Mouse (Mus musculus) myocyte (in vitro differentiated cells): ENCODE measurements around the gene Agap3. TPM values are rescaled to one million over a fixed set of nuclear protein-coding genes. Genes with fewer than 3 reads are reported as not detected.

Experiments used
- H3K27me3 ChIP-seq: one replicate; pipeline ENCODE4 v1.6.1; 2011; ENCODE audit not compliant: control insufficient read depth, insufficient read depth, insufficient read length
- H3K36me3 ChIP-seq: one replicate; pipeline ENCODE4 v1.6.1; 2011; ENCODE audit not compliant: control insufficient read depth, insufficient read depth
- H3K4me2 ChIP-seq: one replicate; pipeline ENCODE4 v1.6.1; 2011; ENCODE audit warnings: low read depth, control low read depth
- H3K4me3 ChIP-seq: one replicate; pipeline ENCODE4 v1.5.1; 2011; ENCODE audit warnings: mild to moderate bottlenecking, control low read depth, moderate library complexity
- H3K79me2 ChIP-seq: one replicate; pipeline ENCODE4 v1.6.1; 2011; ENCODE audit not compliant: control insufficient read depth, insufficient read depth
- H3ac ChIP-seq: one replicate; pipeline ENCODE4 v1.6.1; 2011; ENCODE audit not compliant: control insufficient read depth, insufficient read length
- CEBPB ChIP-seq: IDR thresholded peaks from 2 replicates; pipeline ENCODE4 v1.6.1; 2011; ENCODE audit warnings: mild to moderate bottlenecking, moderate library complexity; ENCODE audit not compliant: poor library complexity, insufficient read depth, severe bottlenecking
- E2F4 ChIP-seq: IDR thresholded peaks from one replicate; pipeline ENCODE4 v1.6.1; 2011; ENCODE audit warnings: mild to moderate bottlenecking, control low read depth, moderate library complexity; ENCODE audit not compliant: insufficient read depth
- MAX ChIP-seq: IDR thresholded peaks from one replicate; pipeline ENCODE4 v1.6.1; 2011; ENCODE audit warnings: low read depth, mild to moderate bottlenecking, control low read depth
- MYOD1 ChIP-seq, 3 experiments: IDR thresholded peaks; one replicate each; pipeline ENCODE4 v1.6.1; 2011; ENCODE audit warnings: control low read depth in 2 of 3, low read depth in 2 of 3, mild to moderate bottlenecking in 2 of 3, moderate library complexity in 1 of 3; ENCODE audit not compliant: insufficient read length in 2 of 3, control insufficient read depth in 1 of 3
- MYOG ChIP-seq, 3 experiments: IDR thresholded peaks; one replicate each; pipeline ENCODE4 v1.6.1; 2011; ENCODE audit warnings: control low read depth in 2 of 3, low read depth in 2 of 3, mild to moderate bottlenecking in 2 of 3; ENCODE audit not compliant: insufficient read length in 2 of 3, control insufficient read depth in 1 of 3, insufficient read depth in 1 of 3
- POLR2A ChIP-seq: IDR thresholded peaks from one replicate; pipeline ENCODE4 v1.6.1; 2011; ENCODE audit warnings: low read depth, mild to moderate bottlenecking, control low read depth, moderate library complexity; ENCODE audit not compliant: insufficient read length
- POLR2AphosphoS2 ChIP-seq: IDR thresholded peaks from one replicate; pipeline ENCODE4 v1.6.1; 2011; ENCODE audit warnings: low read depth, control low read depth; ENCODE audit not compliant: insufficient read length
- REST ChIP-seq: IDR thresholded peaks from one replicate; pipeline ENCODE4 v1.6.1; 2011; ENCODE audit warnings: mild to moderate bottlenecking, control low read depth, moderate library complexity; ENCODE audit not compliant: insufficient read depth, insufficient read length
- SRF ChIP-seq: IDR thresholded peaks from one replicate; pipeline ENCODE4 v1.6.1; 2011; ENCODE audit warnings: low read depth; ENCODE audit not compliant: control insufficient read depth, insufficient read length
- TCF12 ChIP-seq: IDR thresholded peaks from one replicate; pipeline ENCODE4 v1.6.1; 2011; ENCODE audit warnings: mild to moderate bottlenecking, control low read depth; ENCODE audit not compliant: poor library complexity, insufficient read depth, severe bottlenecking
- TCF3 ChIP-seq: IDR thresholded peaks from one replicate; pipeline ENCODE4 v1.6.1; 2011; ENCODE audit warnings: low read depth, control low read depth; ENCODE audit not compliant: insufficient read length
- USF1 ChIP-seq: IDR thresholded peaks from one replicate; pipeline ENCODE4 v1.6.1; 2011; ENCODE audit warnings: low read depth, mild to moderate bottlenecking, control low read depth, moderate library complexity
- polyA plus RNA-seq: library from polyadenylated mRNA; unstranded; fragments of >200 nt; fragmentation: generic; extraction: Trizol; gene quantifications from one replicate; pipeline ENCODE4 v1.2.1, GENCODE M21; 2012; ENCODE audit warnings: missing spikeins

Gene Agap3
- polyA plus RNA-seq, 1 experiment: 119 TPM

- Histone ChIP-seq H3K27me3 (peaks cover 81% of the 10 kb centered on the region), H3ac (no peak overlapping the region), H3K4me2 (no peak overlapping the region), H3K4me3 (no peak overlapping the region), H3K79me2 (no peaks in the 10 kb centered on the region), H3K36me3 (no peaks in the 10 kb centered on the region)
- TF ChIP-seq SRF (no peak), POLR2AphosphoS2 (no peak), CEBPB (no peak), TCF12 (no peak), POLR2A (no peak), USF1 (no peak), E2F4 (no peak), TCF3 (no peak), MYOG (IDR thresholded peaks at IDR 0.05; ENCODE audit: control insufficient read depth in 1 of 3, insufficient read depth in 1 of 3, insufficient read length in 2 of 3, low read depth in 2 of 3) (no peak), MAX (no peak)
Observed at GRCm38 (mm10) chr5:24530042-24530689, 78.2 kb downstream of the Agap3 start.

- no peak overlapping the region for H3K4me2 ChIP-seq
- no peaks in the 10 kb centered on the region for H3K36me3 ChIP-seq
- no peaks in the 10 kb centered on the region for H3K79me2 ChIP-seq
- H3ac ChIP-seq: no peak overlapping the region
- no peak for TF ChIP-seq CEBPB
- TF ChIP-seq MAX: no peak
- TF ChIP-seq MYOD1 (IDR thresholded peaks at IDR 0.05; ENCODE audit: control insufficient read depth in 1 of 3, insufficient read length in 2 of 3, low read depth in 2 of 3): no peak
- no peak for TF ChIP-seq POLR2AphosphoS2
- TF ChIP-seq USF1: no peak
- no peak for TF ChIP-seq TCF12
- TF ChIP-seq E2F4: no peak
- TF ChIP-seq REST: no peak
- no peak for TF ChIP-seq TCF3
- TF ChIP-seq SRF: no peak
- no peak for TF ChIP-seq POLR2A
- no peak for TF ChIP-seq MYOG (IDR thresholded peaks at IDR 0.05; ENCODE audit: control insufficient read depth in 1 of 3, insufficient read depth in 1 of 3, insufficient read length in 2 of 3, low read depth in 2 of 3)
- H3K4me3 ChIP-seq: no peak overlapping the region
- peaks cover 77% of the 10 kb centered on the region for H3K27me3 ChIP-seq
Observed at GRCm38 (mm10) chr5:24533391-24533790, 81.4 kb downstream of the Agap3 start.

- no peaks in the 10 kb centered on the region for H3K36me3 ChIP-seq
- H3K4me3 ChIP-seq: no peak overlapping the region
- H3ac ChIP-seq: no peak overlapping the region
- H3K27me3 ChIP-seq: peaks cover 84% of the 10 kb centered on the region
- TF ChIP-seq CEBPB (no peak), E2F4 (no peak), MAX (no peak), MYOG (IDR thresholded peaks at IDR 0.05; ENCODE audit: control insufficient read depth in 1 of 3, insufficient read depth in 1 of 3, insufficient read length in 2 of 3, low read depth in 2 of 3) (no peak), REST (no peak), POLR2A (no peak), POLR2AphosphoS2 (no peak), TCF3 (no peak), TCF12 (no peak), MYOD1 (IDR thresholded peaks at IDR 0.05; ENCODE audit: control insufficient read depth in 1 of 3, insufficient read length in 2 of 3, low read depth in 2 of 3) (no peak), USF1 (no peak), SRF (no peak)
- no peak overlapping the region for H3K4me2 ChIP-seq
- H3K79me2 ChIP-seq: no peaks in the 10 kb centered on the region
Observed at GRCm38 (mm10) chr5:24534292-24534691, 82.3 kb downstream of the Agap3 start.

- Histone ChIP-seq H3K4me2 (no peak overlapping the region), H3K79me2 (no peaks in the 10 kb centered on the region), H3K4me3 (no peak overlapping the region), H3K36me3 (no peaks in the 10 kb centered on the region), H3ac (no peak overlapping the region), H3K27me3 (peaks cover 88% of the 10 kb centered on the region)
- no peak for TF ChIP-seq E2F4
- TF ChIP-seq TCF12: no peak
- TF ChIP-seq USF1: no peak
- TF ChIP-seq SRF: no peak
Observed at GRCm38 (mm10) chr5:24535731-24536130, 83.8 kb downstream of the Agap3 start.

- H3K4me2 ChIP-seq: no peak overlapping the region
- no peak for TF ChIP-seq MYOG (IDR thresholded peaks at IDR 0.05; ENCODE audit: control insufficient read depth in 1 of 3, insufficient read depth in 1 of 3, insufficient read length in 2 of 3, low read depth in 2 of 3)
- TF ChIP-seq MAX: no peak
- TF ChIP-seq REST: no peak
- no peak for TF ChIP-seq TCF12
- TF ChIP-seq SRF: no peak
- no peaks in the 10 kb centered on the region for H3K36me3 ChIP-seq
- H3ac ChIP-seq: no peak overlapping the region
- peaks cover 80% of the 10 kb centered on the region for H3K27me3 ChIP-seq
- no peaks in the 10 kb centered on the region for H3K79me2 ChIP-seq
- no peak overlapping the region for H3K4me3 ChIP-seq
Observed at GRCm38 (mm10) chr5:24536511-24536910, 84.5 kb downstream of the Agap3 start.
